Mouse (Mus musculus) heart, embryonic 16.5 days (tissue): ENCODE results near the gene Klf9. TPM values are rescaled to one million over a fixed set of nuclear protein-coding genes. Genes with fewer than 3 reads are reported as not detected.

Experiments used
- ATAC-seq: fragments of 200-750 bp; cut with Nextera tagmentation; replicated peaks from 2 replicates; pipeline ENCODE4 v1.8.0; 2017; ENCODE audit warnings: moderate number of reproducible peaks; ENCODE audit not compliant: insufficient read depth, low FRiP score; ENCODE audit errors: extremely low read depth
- H3K27ac ChIP-seq: fragments of 300-500 bp; sonication (generic); 2 replicates; pipeline ENCODE4 v1.5.1; 2014; ENCODE audit warnings: mild to moderate bottlenecking, low read length, control low read depth, moderate library complexity
- H3K27me3 ChIP-seq: fragments of 300-500 bp; sonication (generic); 2 replicates; pipeline ENCODE4 v1.6.1; 2014; ENCODE audit warnings: low read length, mixed read lengths; ENCODE audit not compliant: control insufficient read depth, insufficient read depth
- H3K36me3 ChIP-seq: fragments of 300-500 bp; sonication (generic); 2 replicates; pipeline ENCODE4 v1.6.1; 2014; ENCODE audit not compliant: control insufficient read depth, insufficient read depth
- H3K4me1 ChIP-seq: fragments of 300-500 bp; sonication (generic); 2 replicates; pipeline ENCODE4 v1.6.1; 2014; ENCODE audit warnings: low read length, mixed read lengths; ENCODE audit not compliant: control insufficient read depth, insufficient read depth
- H3K4me2 ChIP-seq: fragments of 300-500 bp; sonication (generic); 2 replicates; pipeline ENCODE4 v1.6.1; 2014; ENCODE audit warnings: low read depth, mild to moderate bottlenecking, control low read depth, low read length
- H3K4me3 ChIP-seq: fragments of 300-500 bp; sonication (generic); 2 replicates; pipeline ENCODE4 v1.5.1; 2014; ENCODE audit warnings: mild to moderate bottlenecking, control low read depth, low read length
- H3K9ac ChIP-seq: fragments of 300-500 bp; sonication (generic); 2 replicates; pipeline ENCODE4 v1.6.1; 2014; ENCODE audit warnings: low read length, control low read depth
- H3K9me3 ChIP-seq: fragments of 300-500 bp; sonication (generic); replicated peaks from 2 replicates; pipeline ENCODE4 v1.6.1; 2016; ENCODE audit warnings: low read length; ENCODE audit not compliant: control insufficient read depth
- WGBS: fragments of 180-500 bp; shearing (Covaris S2); extraction: QIAGEN DNeasy Blood & Tissue Kit; methylation state at CpG from one replicate; pipeline ENCODE4 v1.1.7; 2014; 5-methylcytosine and 5-hydroxymethylcytosine counted together
- polyA plus RNA-seq: library from polyadenylated mRNA; unstranded; fragments of >200 nt; fragmentation: Nextera tagmentation; extraction: Ambion mirVana; gene quantifications from 2 replicates; pipeline ENCODE4 v1.2.1, GENCODE M21; 2015

Klf9 gene
- polyA plus RNA-seq, 1 experiment from 2014 or later, result 3.8 TPM

DNA sequence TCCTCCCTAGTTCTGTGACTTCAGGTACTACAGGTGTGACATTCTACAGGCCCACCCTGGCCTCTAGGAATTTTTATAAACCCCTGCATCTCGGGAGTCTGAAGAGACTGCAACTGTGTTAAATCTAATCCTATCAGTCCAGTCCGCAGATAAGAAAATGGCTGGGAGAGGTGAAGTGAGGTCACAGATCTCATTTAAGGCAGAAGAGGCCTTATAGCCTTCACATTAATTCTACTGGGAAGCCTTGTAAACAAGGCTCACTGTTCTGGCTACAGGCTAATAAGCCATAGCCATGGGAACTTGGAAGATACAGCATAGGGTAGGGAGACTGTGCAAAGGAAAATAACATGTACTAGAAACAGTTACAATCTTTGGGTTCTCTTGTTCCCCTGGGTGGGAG is 3.7 kb upstream of the Klf9 start:
- Histone ChIP-seq H3K4me2 (no peak overlapping the region), H3K27me3 (peaks cover 7% of the 10 kb centered on the region; the same call in 1 of the 2 replicates), H3K27ac (no peak overlapping the region), H3K4me3 (no peak overlapping the region), H3K36me3 (no peaks in the 10 kb centered on the region), H3K4me1 (peaks cover 21% of the 10 kb centered on the region), H3K9ac (no peak overlapping the region), H3K9me3 (no peaks in the 10 kb centered on the region)
- no peak for ATAC-seq
- 50% methylated on average over 2 of the region's 2 CpGs for WGBS

DNA sequence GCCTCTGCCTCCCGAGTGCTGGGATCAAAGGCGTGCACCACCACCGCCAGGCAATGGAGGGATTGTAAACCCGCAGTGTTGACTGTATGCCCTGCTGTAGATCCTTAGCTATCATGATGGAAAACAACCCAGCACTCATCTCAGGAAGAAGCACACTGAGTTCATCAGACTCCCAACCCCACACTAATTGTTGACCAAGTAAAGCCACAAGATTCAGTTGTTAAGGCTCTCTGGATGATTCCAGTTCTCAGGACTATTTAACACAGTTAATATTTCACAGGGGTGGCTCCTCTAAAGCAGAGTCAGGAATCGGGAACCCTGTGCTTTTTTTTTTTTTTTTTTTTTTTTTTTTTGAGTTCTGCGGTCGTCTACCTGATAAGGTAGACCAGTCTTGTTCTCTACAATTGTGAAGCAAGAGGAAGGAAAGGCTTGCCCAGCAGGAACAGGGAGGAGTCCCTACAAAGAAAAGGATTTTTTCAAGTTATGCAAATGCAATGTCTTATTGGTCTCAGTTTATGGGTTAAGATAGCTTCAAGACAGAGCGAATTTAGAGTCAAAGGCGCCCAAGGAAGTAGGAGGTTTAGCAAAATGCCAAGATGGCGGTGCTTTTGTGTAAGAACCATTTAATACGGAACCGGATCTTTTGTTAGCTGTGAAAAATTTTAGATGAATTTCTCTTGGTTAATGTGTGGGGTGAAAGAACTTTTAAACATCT is 1.1 kb upstream of the Klf9 start:
- no peaks in the 10 kb centered on the region for H3K9me3 ChIP-seq
- H3K9ac ChIP-seq, result peak overlapping the region; percentile 82
- peak overlapping the region; percentile 99 for H3K4me2 ChIP-seq
- no peaks in the 10 kb centered on the region for H3K36me3 ChIP-seq
- ATAC-seq, result no peak
- H3K27me3 ChIP-seq, result no peaks in the 10 kb centered on the region; the same call in 1 of the 2 replicates
- WGBS, result 43% methylated on average over 12 of the region's 12 CpGs
- H3K27ac ChIP-seq, result peak overlapping the region; percentile 64; the same call in 1 of the 2 replicates
- peak overlapping the region; percentile 76 for H3K4me3 ChIP-seq
- H3K4me1 ChIP-seq, result peaks cover 18% of the 10 kb centered on the region

DNA sequence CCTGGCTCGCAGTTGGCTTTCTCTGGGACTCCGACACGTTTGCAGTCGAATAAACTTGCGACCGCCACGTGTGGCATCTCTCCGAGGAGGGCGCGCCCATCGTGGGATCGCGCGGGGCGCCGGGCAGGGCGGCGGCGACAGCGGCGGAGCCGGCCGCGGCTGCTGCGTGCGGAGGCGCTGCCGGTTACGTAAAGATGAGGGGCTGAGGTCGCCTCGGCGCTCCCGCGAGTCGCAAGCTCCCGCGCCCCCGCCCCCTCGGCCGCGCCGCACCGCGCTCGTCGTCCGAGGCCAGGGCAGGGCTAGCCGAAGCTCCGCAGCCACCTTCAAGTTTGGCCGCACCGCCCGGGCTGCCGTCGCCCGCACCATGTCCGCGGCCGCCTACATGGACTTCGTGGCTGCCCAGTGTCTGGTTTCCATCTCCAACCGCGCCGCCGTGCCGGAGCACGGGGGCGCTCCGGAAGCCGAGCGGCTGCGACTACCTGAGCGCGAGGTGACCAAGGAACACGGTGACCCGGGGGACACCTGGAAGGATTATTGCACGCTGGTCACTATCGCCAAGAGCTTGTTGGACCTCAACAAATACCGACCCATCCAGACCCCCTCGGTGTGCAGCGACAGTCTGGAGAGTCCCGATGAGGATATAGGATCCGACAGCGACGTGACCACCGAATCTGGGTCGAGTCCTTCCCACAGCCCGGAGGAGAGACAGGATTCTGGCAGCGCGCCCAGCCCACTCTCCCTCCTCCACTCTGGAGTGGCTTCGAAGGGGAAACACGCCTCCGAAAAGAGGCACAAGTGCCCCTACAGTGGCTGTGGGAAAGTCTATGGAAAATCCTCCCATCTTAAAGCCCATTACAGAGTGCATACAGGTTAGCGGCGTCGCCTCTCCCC is 610 bp downstream of the Klf9 start:
- no peaks in the 10 kb centered on the region; the same call in 1 of the 2 replicates for H3K27me3 ChIP-seq

DNA sequence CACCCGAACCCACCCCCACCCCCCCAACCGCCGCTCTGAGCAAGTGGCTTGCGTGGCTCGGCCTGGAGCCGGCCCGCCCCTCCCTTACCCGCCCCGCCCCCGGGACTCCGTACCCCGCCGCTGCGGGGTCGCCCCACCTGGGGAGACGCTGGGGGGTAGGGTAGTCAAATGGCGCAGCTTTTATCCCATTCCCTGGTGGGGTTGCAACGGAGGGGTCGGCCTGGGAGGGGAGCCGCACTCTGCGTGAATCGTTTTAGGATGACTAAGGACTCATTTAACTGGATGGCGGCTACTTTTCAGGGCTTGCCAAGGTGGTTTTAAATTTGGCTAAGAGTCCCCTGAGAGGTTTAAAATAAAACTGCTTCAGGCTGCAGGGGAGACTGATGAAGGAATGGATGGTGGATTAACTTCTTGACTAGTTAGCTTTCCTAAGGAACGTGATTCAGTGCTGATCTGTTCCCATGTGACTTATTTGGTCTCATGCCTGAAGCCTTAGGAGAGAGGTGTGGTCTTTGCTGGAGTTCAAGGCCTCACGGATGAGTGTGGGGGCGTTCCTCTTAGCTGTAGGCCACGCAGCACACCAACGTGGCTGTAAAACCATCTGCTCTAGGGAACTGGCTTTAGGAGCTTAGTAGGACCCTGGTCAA is 1.5 kb downstream of the Klf9 start:
- Histone ChIP-seq H3K36me3 (no peaks in the 10 kb centered on the region), H3K4me1 (peaks cover 6% of the 10 kb centered on the region; the same call in 1 of the 2 replicates), H3K27ac (no peak overlapping the region), H3K4me3 (peak overlapping the region; percentile 76), H3K4me2 (peak overlapping the region; percentile 99), H3K27me3 (no peaks in the 10 kb centered on the region), H3K9me3 (no peaks in the 10 kb centered on the region), H3K9ac (peak overlapping the region; percentile 82)
- ATAC-seq, result no peak
- WGBS, result 6% methylated on average over 28 of the region's 28 CpGs

More for the DNA sequence above, 610 bp downstream of the Klf9 start:
- Histone ChIP-seq H3K4me2 (peak overlapping the region; percentile 99), H3K9me3 (no peaks in the 10 kb centered on the region), H3K4me3 (peak overlapping the region; percentile 76), H3K4me1 (peaks cover 6% of the 10 kb centered on the region; the same call in 1 of the 2 replicates), H3K9ac (peak overlapping the region; percentile 82), H3K27ac (peak overlapping the region; percentile 90), H3K36me3 (no peaks in the 10 kb centered on the region)
- WGBS, result under 1% methylated on average over 94 of the region's 94 CpGs
- peak; percentile 24 for ATAC-seq

DNA sequence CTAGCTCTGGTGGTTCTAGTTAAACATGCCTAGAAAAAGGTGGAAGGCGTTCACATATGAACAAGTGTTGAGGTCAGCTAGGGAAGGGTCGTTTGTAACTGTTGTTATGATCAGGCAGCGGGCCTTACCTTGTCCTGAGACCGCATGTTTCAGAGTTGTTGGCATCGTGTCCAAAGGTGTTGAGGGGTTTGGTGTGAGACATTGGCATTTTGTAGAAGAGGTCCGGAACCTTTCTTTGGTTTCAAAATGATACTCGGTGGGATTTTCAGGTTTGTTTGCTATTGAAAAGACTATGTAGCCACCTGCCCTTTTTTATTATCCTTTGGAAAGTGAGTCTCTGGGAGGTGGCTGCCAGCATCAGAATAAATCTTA is 2.0 kb downstream of the Klf9 start:
- Histone ChIP-seq H3K4me3 (peak overlapping the region; percentile 76), H3K27ac (no peak overlapping the region), H3K4me2 (peak overlapping the region; percentile 99), H3K4me1 (peaks cover 6% of the 10 kb centered on the region; the same call in 1 of the 2 replicates), H3K9ac (peak overlapping the region; percentile 82), H3K36me3 (no peaks in the 10 kb centered on the region), H3K9me3 (no peaks in the 10 kb centered on the region), H3K27me3 (no peaks in the 10 kb centered on the region)
- ATAC-seq, result no peak
- 69% methylated on average over 7 of the region's 7 CpGs for WGBS

DNA sequence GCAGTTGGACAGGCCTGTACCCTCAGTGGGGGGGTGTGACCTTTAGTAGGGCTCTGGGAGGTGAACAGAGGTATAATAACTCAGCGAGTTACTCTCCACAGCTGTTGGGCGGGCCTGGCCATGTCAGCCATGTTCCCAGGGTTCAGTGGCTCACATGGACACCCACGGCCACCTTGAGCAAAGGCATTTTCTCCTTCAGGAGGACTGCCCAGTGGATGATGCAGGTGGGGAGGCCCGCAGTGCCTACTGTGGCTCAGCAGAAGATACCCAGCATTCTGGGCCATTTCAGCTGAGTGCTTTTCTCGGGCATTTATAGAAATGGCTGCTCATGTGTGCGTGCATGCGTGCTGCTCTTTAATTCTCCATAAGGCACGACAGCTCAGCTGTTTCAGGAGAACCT is 2.5 kb downstream of the Klf9 start:
- peaks cover 6% of the 10 kb centered on the region; the same call in 1 of the 2 replicates for H3K4me1 ChIP-seq
- H3K9me3 ChIP-seq, result no peaks in the 10 kb centered on the region
- H3K36me3 ChIP-seq, result no peaks in the 10 kb centered on the region
- H3K9ac ChIP-seq, result no peak overlapping the region
- WGBS, result 83% methylated on average over 8 of the region's 8 CpGs
- H3K4me3 ChIP-seq, result no peak overlapping the region
- no peak overlapping the region for H3K4me2 ChIP-seq
- H3K27me3 ChIP-seq, result no peaks in the 10 kb centered on the region
- H3K27ac ChIP-seq, result no peak overlapping the region
- ATAC-seq, result no peak

DNA sequence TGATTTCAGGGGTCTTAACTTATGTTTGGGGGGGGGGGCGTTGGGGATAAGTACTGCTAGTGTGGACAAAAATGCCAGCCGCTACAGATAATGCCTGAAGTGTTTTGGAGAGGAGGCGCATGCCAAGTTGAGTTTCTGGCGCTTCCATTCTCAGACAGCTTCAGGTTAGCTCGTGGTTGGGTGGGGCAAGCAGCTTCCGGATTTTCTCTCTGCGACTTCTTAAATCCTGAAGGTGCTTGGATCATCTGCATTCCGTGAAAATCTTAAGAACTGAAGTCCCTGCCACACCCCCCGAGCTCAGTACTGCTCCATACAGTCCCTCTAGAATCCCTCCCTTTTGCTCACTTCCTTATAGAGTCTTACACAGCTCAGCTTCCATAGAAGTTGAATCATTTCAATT is 3.0 kb downstream of the Klf9 start:
- Histone ChIP-seq H3K27me3 (no peaks in the 10 kb centered on the region), H3K4me3 (no peak overlapping the region), H3K36me3 (no peaks in the 10 kb centered on the region), H3K9ac (no peak overlapping the region), H3K4me2 (no peak overlapping the region), H3K27ac (no peak overlapping the region), H3K4me1 (peaks cover 6% of the 10 kb centered on the region; the same call in 1 of the 2 replicates), H3K9me3 (no peaks in the 10 kb centered on the region)
- WGBS, result 60% methylated on average over 9 of the region's 9 CpGs
- ATAC-seq, result no peak

DNA sequence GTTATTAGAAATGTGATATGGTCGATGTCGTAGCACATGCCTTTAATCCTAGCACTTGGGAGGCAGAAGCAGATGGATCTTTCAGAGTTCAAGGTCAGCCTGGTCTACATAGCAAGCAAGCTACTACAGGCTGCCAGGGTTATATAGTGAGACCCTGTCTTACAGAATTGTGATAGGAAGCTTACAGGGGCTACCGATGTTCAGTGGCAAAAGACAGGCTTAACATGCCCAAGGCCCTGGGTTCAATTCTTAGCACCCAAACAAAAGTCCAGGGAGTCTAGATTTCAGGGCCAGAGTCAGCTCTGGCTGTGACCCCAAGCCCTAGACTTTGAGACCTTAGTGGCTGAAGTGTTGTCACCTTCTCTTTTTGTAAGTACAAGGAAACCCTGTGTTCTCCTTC is 4.1 kb downstream of the Klf9 start:
- no peak for ATAC-seq

More for the DNA sequence above, 4.1 kb downstream of the Klf9 start:
- no peak overlapping the region for H3K4me3 ChIP-seq
- H3K9me3 ChIP-seq, result no peaks in the 10 kb centered on the region
- WGBS, result 77% methylated on average over 3 of the region's 3 CpGs
- no peaks in the 10 kb centered on the region for H3K27me3 ChIP-seq
- no peak overlapping the region for H3K27ac ChIP-seq
- peaks cover 9% of the 10 kb centered on the region for H3K4me1 ChIP-seq
- no peaks in the 10 kb centered on the region for H3K36me3 ChIP-seq
- no peak overlapping the region for H3K4me2 ChIP-seq
- H3K9ac ChIP-seq, result no peak overlapping the region
